Mouse (Mus musculus) kidney, adult 8-10 months (tissue): Measurements from ENCODE around the gene Itgam.

Experiments
- DNase-seq, 2 experiments: peaks; one replicate each; pipeline ENCODE4 v3.0.0; 2022

Gene Itgam

GRCm38 (mm10) chr7:128057860-128058259 lies 4.6 kb upstream of the Itgam start:
- DNase-seq = no peak

- no peak for DNase-seq
Observed at GRCm38 (mm10) chr7:128058576-128058975, 3.9 kb upstream of the Itgam start.

GRCm38 (mm10) chr7:128059091-128059490 lies 3.3 kb upstream of the Itgam start:
- DNase-seq = no peak

DNA sequence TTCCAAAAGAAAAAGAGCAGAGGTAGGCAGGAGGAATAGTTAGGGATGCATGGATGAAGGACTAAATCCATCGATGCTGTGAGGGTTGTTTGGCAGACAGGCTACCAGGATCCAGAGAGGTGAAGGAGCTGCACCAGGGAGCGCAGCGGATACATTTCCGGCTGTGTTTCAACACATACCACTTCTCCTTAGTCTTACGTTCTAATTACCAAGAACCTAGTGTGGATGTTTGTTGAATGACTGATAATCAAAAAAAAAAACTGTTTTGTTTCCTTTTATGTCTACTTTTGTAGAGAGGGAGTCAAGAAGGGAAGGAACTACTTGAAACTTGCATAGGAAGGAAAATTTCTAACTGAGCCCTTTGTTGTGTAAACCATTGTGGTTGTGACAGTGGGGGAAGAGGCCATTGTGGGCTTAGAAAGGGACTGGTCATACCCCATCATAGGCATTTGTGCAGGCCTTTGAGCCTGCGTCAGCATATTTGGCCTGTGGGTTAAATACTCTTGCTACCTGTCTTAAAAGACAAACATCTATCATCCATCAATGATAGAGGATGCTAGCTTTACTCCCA lies 856 bp downstream of the Itgam start:
- no peak for DNase-seq

DNA sequence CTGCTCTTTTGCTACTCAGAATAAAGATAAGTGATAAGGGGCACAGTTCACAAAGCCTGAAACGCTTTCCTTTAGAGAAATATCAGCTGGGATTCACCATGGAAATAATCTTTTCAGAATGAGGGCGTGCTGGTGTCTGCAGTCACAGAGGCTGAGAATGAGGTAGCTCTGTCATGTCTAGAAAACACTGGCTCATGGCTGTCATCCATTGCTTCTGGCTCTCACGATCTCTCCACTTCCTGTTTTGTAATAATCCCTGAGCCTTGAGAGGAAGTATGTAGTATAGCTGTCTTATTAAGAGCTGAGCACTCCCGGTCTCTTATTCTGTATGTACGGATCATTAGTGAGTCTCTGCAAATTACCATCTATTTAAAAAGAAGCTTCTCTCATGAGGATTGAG lies 3.1 kb downstream of the Itgam start:
- DNase-seq = no peak

DNA sequence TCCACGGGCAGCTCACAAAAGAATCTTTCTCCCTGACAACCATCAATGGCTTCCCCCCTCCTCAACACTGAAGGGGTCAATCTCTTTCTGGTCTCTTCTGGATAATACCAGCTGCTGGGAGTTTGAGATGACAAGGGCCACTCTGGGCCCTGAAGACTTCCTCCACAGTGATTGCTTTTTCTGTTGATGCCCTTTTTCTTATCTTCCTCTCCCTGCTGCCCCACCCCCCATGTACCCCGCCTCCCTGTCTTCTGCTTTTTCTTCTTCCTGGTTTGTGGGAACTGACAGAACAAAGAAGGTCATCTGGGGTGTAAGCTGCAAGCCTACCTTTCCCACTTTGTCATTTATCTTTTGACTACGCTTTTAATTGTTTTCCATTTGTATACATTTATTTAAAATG lies 5.4 kb downstream of the Itgam start:
- DNase-seq = no peak

GRCm38 (mm10) chr7:128069844-128070243 lies 7.4 kb downstream of the Itgam start:
- DNase-seq = no peak

GRCm38 (mm10) chr7:128071816-128072215 lies 9.4 kb downstream of the Itgam start:
- no peak for DNase-seq

DNA sequence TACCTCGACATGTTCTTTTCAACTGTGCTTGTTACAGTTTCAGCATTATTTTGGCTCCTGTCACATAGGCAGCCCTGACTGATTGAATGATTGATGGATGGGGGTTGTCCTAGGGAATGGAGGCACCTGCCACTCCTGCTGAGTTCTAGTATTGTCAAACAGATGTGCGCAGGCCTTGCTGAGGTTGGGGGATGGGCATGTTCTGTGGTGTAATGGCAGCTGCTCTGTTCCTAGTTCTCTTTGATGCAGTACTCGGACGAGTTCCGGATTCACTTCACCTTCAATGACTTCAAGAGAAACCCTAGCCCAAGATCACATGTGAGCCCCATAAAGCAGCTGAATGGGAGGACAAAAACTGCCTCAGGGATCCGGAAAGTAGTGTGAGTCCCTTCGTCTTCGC lies 17.6 kb downstream of the Itgam start:
- DNase-seq = no peak

GRCm38 (mm10) chr7:128089141-128089540 lies 26.7 kb downstream of the Itgam start:
- DNase-seq = no peak

- DNase-seq = no peak
Observed at GRCm38 (mm10) chr7:128098135-128098534, 35.7 kb downstream of the Itgam start.

GRCm38 (mm10) chr7:128100742-128101357 lies 38.4 kb downstream of the Itgam start:
- no peak for DNase-seq

GRCm38 (mm10) chr7:128105246-128105645 lies 42.8 kb downstream of the Itgam start:
- DNase-seq = no peak

- no peak for DNase-seq
Observed at GRCm38 (mm10) chr7:128107462-128107861, 45.0 kb downstream of the Itgam start.

DNA sequence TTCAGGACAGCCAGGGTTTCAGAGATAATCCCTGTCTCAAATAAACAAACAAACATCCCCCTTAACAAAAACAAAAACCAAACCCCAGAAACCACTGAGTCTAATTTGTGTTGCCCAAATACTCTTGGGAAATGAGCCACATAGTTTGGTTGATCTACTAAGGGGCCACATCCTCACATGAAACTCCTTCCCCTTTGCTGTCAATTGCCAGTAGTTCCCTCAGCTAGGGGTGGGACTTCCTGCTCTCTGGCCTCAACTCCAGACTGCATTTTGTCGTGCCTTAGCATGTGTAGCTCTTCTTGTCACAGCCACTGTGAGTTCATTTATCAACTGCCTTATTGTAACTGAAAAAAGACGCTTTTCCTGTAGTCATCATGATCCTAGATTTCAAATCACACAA lies 47.9 kb downstream of the Itgam start:
- DNase-seq = no peak

DNA sequence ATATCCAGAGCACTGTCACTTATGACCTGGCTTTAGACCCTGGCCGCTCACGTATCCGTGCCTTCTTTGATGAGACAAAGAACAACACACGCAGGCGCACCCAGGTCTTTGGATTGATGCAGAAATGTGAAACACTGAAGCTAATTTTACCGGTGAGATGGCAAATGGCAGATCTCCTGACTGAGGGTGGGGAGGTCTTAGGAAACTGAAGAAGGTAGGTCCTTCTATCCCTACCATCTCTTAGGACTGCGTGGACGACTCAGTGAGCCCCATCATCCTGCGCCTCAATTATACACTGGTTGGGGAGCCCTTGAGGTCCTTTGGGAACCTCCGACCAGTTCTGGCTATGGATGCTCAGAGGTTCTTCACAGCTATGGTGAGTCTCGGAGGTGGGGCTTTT lies 49.7 kb downstream of the Itgam start:
- DNase-seq = no peak

DNA sequence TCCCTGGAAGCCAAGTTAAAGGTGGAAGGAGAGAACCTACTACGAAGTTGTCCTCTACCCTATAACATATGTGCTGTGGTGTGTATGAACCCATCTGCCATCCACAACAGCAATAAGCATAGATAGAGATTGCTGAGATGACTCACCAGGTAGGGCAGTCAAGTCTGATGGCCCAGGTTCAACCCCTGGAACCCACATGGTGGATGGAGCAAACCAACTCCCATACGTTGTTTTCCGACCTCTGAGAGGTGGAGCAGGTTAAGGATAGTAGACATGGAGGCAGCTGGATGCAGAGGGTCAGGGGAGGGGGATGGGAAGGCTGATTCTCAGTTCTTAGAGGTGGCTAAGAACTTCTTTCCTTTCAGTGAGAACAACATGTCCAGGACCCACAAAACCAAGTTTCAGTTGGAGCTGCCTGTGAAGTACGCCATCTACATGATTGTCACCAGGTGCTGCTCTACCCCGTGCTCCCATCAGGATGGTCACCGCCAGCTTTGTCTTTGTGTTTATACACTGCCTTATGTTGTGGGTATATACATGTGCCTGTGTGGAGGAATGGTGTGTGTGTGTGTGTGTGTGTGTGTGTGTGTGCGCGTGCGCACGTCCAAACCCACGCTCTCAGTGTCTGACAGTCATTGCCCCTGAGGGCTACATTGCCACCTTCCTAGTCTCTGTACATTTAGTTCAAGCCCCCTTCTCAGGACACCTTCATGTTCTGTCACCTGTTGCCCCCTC lies 52.1 kb downstream of the Itgam start:
- no peak for DNase-seq

GRCm38 (mm10) chr7:128115211-128115958 lies 52.9 kb downstream of the Itgam start:
- no peak for DNase-seq

- no peak for DNase-seq
Observed at GRCm38 (mm10) chr7:128116396-128116795, 54.0 kb downstream of the Itgam start.

DNA sequence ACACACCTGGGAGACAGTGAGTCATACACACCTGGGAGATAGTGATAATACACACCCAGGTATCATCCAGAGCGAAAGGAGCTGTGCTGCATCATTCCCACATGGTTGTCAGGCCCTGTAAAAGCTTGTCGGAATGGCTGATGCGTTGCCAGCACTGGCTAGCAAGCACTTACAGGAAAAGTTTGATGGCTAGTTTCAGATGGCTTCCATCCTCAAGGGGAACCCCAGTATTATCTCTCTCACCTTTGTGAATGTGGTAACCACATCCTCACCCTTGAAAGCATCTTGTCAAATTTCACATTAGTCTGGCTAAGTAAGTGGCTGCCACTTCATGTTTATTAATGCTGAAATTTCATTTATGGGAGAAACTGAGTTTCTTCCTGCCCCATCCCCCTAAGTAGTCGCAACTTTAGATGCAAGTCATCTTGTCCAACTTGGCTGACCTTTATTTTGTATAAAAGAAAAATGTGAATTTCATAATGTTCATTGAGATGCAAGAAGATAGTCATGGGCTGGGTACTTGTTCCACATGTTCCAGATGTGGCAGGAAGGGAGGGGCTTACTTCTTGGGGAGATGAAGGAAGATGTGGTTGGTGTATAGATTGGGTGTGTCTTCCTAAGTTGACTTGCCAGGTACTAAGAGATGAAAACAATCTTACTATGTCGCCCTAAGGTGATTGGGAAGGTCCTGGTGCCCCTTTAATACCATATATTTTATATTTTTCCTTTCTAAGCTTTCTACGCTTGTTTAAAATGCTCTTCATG lies 57.5 kb downstream of the Itgam start:
- no peak for DNase-seq

DNA sequence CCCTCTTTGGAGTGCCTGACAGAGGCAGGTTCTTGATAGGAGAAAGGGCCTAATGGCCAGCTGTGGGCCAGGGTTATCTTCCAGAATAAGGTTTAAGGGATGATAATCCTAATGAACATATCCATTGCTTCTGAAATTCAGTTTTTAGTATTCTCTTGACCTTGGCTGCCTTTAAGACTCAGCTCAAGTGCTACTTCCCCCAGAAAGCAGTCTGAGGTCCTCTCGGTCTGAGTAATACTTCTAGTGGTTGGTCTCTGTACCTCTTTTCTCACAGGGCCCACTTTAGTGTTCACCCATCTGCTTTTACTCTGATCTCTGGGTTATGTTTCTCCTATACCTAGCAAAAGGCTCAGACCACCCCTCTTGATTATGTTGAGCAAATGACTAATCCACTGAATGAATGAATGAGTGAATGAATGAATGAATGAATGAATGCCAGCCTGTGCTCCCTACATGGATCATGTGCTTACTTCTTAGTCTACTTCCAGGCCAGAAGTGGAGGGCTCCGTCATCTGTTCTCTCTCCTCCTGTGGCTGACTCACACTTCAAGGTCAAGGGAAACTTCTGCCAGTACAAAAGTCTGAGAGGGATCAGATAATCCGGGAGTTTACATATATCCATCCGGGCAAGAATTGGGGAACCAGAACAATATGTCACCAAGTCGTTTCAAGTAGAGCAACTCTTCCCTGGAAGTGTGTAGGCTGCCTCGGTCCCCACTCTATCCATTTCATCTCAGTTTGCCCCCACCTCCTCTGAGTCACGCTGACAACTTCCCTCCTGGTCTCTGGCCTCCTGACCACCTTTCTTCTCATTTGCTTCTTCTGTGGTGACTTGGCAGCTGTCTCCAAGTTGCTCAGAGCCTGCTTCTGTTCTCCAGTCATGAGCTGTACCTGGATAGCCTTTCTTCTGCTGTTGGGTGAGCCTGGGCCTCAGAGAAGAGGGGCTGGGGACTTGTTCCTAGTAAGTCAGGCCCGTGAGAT lies 66.6 kb downstream of the Itgam start, which contains the start of gene Itgax:
Gene Itgax, plus strand, starts transcription at position 807 of the 980 bp plus-strand sequence.
- no peak for DNase-seq

- DNase-seq = no peak
Observed at GRCm38 (mm10) chr7:128132148-128132547, 69.7 kb downstream of the Itgam start.
